In the genomic region with DNA sequence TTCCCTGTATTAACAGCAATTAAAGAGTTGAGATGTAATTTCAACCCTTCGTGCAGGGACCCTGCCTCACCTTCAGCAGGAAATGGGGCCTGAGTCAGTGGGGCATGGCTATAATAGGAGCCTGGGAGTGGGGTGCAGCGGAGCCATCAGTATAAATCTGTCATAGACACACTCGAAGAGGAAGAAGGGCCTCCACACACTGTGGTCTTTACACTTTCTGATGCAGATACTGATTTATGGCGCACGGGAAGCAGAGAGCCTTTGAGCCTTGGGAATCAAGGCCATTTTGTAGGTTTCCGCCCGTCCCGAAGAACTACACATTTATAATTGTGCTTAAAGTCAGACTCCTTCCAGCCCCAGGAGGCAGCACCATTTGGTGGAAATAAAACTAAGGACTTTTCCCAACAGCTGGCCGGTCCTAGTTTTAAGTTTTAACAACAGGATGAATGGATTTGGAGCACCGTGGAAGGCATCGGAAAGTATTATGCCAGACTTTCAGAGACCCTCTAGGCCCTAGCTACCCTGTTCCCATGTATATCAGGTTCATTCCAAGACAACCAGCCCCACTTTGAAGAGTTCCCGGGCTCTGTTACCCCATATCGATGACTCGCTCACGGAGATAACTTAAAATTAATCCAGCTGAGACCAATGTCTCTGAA, we compare ENCODE assay signal across 13 mouse cellular contexts. TPM values are rescaled to one million over a fixed set of nuclear protein-coding genes. Genes with fewer than 3 reads are reported as not detected.
DNase-seq lines count a peak whose midpoint lies in the region; ATAC-seq and TF ChIP-seq lines count a peak whose summit lies in the region.
"Had no signal": no experiment of that assay in that cellular context is flagged by ENCODE, and none has a peak within 500 bp of the region (broad histone marks: within the 10 kb centered on the region; RNA-seq: fewer than 3 reads in every experiment).

No protein-coding gene starts in this region.

- TF ChIP-seq CTCF in heart, postnatal 0 days (IDR thresholded peaks at IDR 0.05; ENCODE audit: low read depth): no peak

- intact Hi-C loops in heart, postnatal 36 days (cut with DNase I): no loop called here
- intact Hi-C loops in left cerebral cortex, postnatal 10 days (cut with DNase I): no loop called here

- TF ChIP-seq EP300 in heart, postnatal 0 days (IDR thresholded peaks at IDR 0.05; ENCODE audit: low read depth): no peak

- ATAC-seq in heart, embryonic 12.5 days (ENCODE audit: insufficient number of reproducible peaks, low FRiP score): no peak
- ATAC-seq in lung, embryonic 16.5 days (ENCODE audit: low read depth): no peak
- no peak for ATAC-seq in heart, postnatal 0 days (ENCODE audit: insufficient read depth, low read depth)
- no peak; the same call in 1 of the 2 replicates for ATAC-seq in neural tube, embryonic 11.5 days (ENCODE audit: insufficient read depth, low FRiP score, low TSS enrichment)

- H3K9me3 ChIP-seq in heart, embryonic 12.5 days (replicated peaks): no peaks in the 10 kb centered on the region
- no peaks in the 10 kb centered on the region for H3K9me3 ChIP-seq in lung, embryonic 16.5 days (ENCODE audit: control insufficient read depth, low read length)
- H3K9me3 ChIP-seq in heart, postnatal 0 days (replicated peaks; ENCODE audit: control insufficient read depth, low read length): no peaks in the 10 kb centered on the region
- H3K9me3 ChIP-seq in neural tube, embryonic 11.5 days (ENCODE audit: control insufficient read depth, low read length): no peaks in the 10 kb centered on the region
- H3K9me3 ChIP-seq: liver, embryonic 13.5 days; midbrain, embryonic 12.5 days had no signal

- no peaks in the 10 kb centered on the region for H3K36me3 ChIP-seq in heart, embryonic 12.5 days
- no peaks in the 10 kb centered on the region for H3K36me3 ChIP-seq in lung, embryonic 16.5 days (ENCODE audit: control insufficient read depth, insufficient read depth, low read length)
- H3K36me3 ChIP-seq in heart, postnatal 0 days (replicated peaks; ENCODE audit: control insufficient read depth, insufficient read depth, low read length): no peaks in the 10 kb centered on the region
- H3K36me3 ChIP-seq in neural tube, embryonic 11.5 days (ENCODE audit: control insufficient read depth, insufficient read depth, low read length): no peaks in the 10 kb centered on the region
- H3K36me3 ChIP-seq: liver, embryonic 13.5 days; midbrain, embryonic 12.5 days had no signal

- H3K9ac ChIP-seq in heart, embryonic 12.5 days: 0 out of 2 replicates have a peak overlapping the region, but pooled peaks have one; percentile 11
- no peak overlapping the region for H3K9ac ChIP-seq in lung, embryonic 16.5 days (ENCODE audit: low read length)
- H3K9ac ChIP-seq in heart, postnatal 0 days (replicated peaks; ENCODE audit: low read depth, low read length): no peak overlapping the region
- H3K9ac ChIP-seq in neural tube, embryonic 11.5 days (ENCODE audit: low read length): no peak overlapping the region
- H3K9ac ChIP-seq: liver, embryonic 13.5 days; midbrain, embryonic 12.5 days had no signal

- no peak overlapping the region for H3K4me3 ChIP-seq in heart, embryonic 12.5 days
- no peak overlapping the region for H3K4me3 ChIP-seq in lung, embryonic 16.5 days (ENCODE audit: low read length)
- no peak overlapping the region for H3K4me3 ChIP-seq in heart, postnatal 0 days (ENCODE audit: low read depth, low read length)
- no peak overlapping the region for H3K4me3 ChIP-seq in neural tube, embryonic 11.5 days (ENCODE audit: low read depth, low read length)
- H3K4me3 ChIP-seq: liver, embryonic 13.5 days; midbrain, embryonic 12.5 days had no signal

- H3K4me1 ChIP-seq in heart, embryonic 12.5 days (replicated peaks): peaks cover 80% of the 10 kb centered on the region
- H3K4me1 ChIP-seq in lung, embryonic 16.5 days (replicated peaks; ENCODE audit: control insufficient read depth, insufficient read depth, low read length): peaks cover 27% of the 10 kb centered on the region
- H3K4me1 ChIP-seq in heart, postnatal 0 days (ENCODE audit: control insufficient read depth, insufficient read depth): peaks cover 32% of the 10 kb centered on the region
- H3K4me1 ChIP-seq in neural tube, embryonic 11.5 days (ENCODE audit: control insufficient read depth, insufficient read depth, low read length): peaks cover 57% of the 10 kb centered on the region

- H3K4me2 ChIP-seq in heart, embryonic 12.5 days: no peak overlapping the region
- H3K4me2 ChIP-seq in lung, embryonic 16.5 days (ENCODE audit: low read depth, low read length): no peak overlapping the region
- no peak overlapping the region for H3K4me2 ChIP-seq in heart, postnatal 0 days (ENCODE audit: low read depth, low read length)
- H3K4me2 ChIP-seq in neural tube, embryonic 11.5 days (ENCODE audit: low read depth): no peak overlapping the region
- H3K4me2 ChIP-seq: liver, embryonic 13.5 days; midbrain, embryonic 12.5 days had no signal

- DNase-seq in heart, postnatal 36 days: no peak
- no peak for DNase-seq in lung, postnatal 4 days
- no peak for DNase-seq in heart, postnatal 0 days (ENCODE audit: low spot score)
- no peak for DNase-seq in neural tube, embryonic 11.5 days (ENCODE audit: low spot score)
- DNase-seq in left cerebral cortex, postnatal 10 days (ENCODE audit: extremely low spot score in 1 of 2, low spot score in 2 of 2): no peak
- no peak for DNase-seq in layer of hippocampus, adult 18-20 months (ENCODE audit: low spot score in 2 of 2)
- DNase-seq: gastrocnemius, postnatal 25 days; liver, embryonic 13.5 days; thymus, postnatal 36 days had no signal

- peak overlapping the region; percentile 60 for H3K27ac ChIP-seq in heart, embryonic 12.5 days (ENCODE audit: poor library complexity, severe bottlenecking)
- 0 out of 2 replicates have a peak overlapping the region, but pooled peaks have one; percentile 9 for H3K27ac ChIP-seq in lung, embryonic 16.5 days (ENCODE audit: low read length)
- H3K27ac ChIP-seq in heart, postnatal 0 days (ENCODE audit: low read depth): peak overlapping the region; percentile 57
- H3K27ac ChIP-seq in neural tube, embryonic 11.5 days (ENCODE audit: low read depth, low read length): 0 out of 2 replicates have a peak overlapping the region, but pooled peaks have one; percentile 2
- H3K27ac ChIP-seq: liver, embryonic 13.5 days; midbrain, embryonic 12.5 days had no signal

- 73% methylated on average over 15 of the region's 15 CpGs for WGBS in heart, embryonic 12.5 days
- 56% methylated on average over 15 of the region's 15 CpGs for WGBS in lung, embryonic 16.5 days
- 76% methylated on average over 15 of the region's 15 CpGs for WGBS in heart, postnatal 0 days
- 25% methylated on average over 15 of the region's 15 CpGs for WGBS in neural tube, embryonic 11.5 days

- H3K27me3 ChIP-seq in heart, embryonic 12.5 days (replicated peaks): no peaks in the 10 kb centered on the region
- no peaks in the 10 kb centered on the region for H3K27me3 ChIP-seq in lung, embryonic 16.5 days (ENCODE audit: control insufficient read depth, insufficient read depth, low read depth, low read length)
- H3K27me3 ChIP-seq in heart, postnatal 0 days (ENCODE audit: control insufficient read depth, insufficient read depth, low read length): no peaks in the 10 kb centered on the region
- no peaks in the 10 kb centered on the region for H3K27me3 ChIP-seq in neural tube, embryonic 11.5 days (ENCODE audit: control insufficient read depth, insufficient read depth, low read length)
- H3K27me3 ChIP-seq: CH12.LX; liver, embryonic 13.5 days; midbrain, embryonic 12.5 days had no signal

RNA-seq across cellular contexts. Expression of a gene that starts 55.2 kb away (rescaled TPM):
- 21.3 and 23.3 TPM in 2 replicates for polyA plus RNA-seq in heart, embryonic 12.5 days (2016; fragmentation: Nextera tagmentation; extraction: Ambion mirVana)
- not detected for total RNA-seq in heart, postnatal 36 days (2021)
- polyA plus RNA-seq in lung, embryonic 16.5 days (2015; fragmentation: Nextera tagmentation; extraction: Ambion mirVana): 5.5 and 6.1 TPM in 2 replicates
- total RNA-seq in heart, postnatal 0 days (2014; rRNA removed; ENCODE audit: low replicate concordance): 0.77 and 1.0 TPM in 2 replicates
- 0.53 and 0.63 TPM in 2 replicates for polyA plus RNA-seq in heart, postnatal 0 days (2015; fragmentation: Nextera tagmentation; extraction: Ambion mirVana)
- polyA plus RNA-seq in neural tube, embryonic 11.5 days (2014; fragmentation: Nextera tagmentation; extraction: Ambion mirVana): 49.7 and 65.5 TPM in 2 replicates
- total RNA-seq in left cerebral cortex, postnatal 10 days (2021): under 1 TPM; 0.09 to 0.12 TPM
- under 1 TPM; 0.07 to 0.18 TPM for total RNA-seq in layer of hippocampus, adult 18-20 months (2021)
- total RNA-seq: CH12.LX had no signal

Comparison
In these comparisons a context has a peak if more than half of its experiments do, and no peak if none do; other contexts are left out.
1. H3K27ac ChIP-seq: peak in every context shown above with its lines; median percentile 60 in heart, embryonic 12.5 days; 57 in heart, postnatal 0 days; 9 in lung, embryonic 16.5 days; 2 in neural tube, embryonic 11.5 days.